Mouse (Mus musculus) natural killer cell, adult 2 months (primary cell): ENCODE measurements at regions not wholly inside any gene's neighbourhood (a gene's known extent, or its start where the extent isn't known, plus 50 kb on each side); places are given as distances from the start of the nearest gene placed in this dataset.
A peak's percentile ranks its signal among the peaks of the same experiment; 100 is the strongest.
"Not testable (repeated sequence)": the region's sequence is repeated elsewhere in the genome, so short reads cannot be mapped to it uniquely, and the experiment has no call there.

Experiments used
- DNase-seq, 2 experiments: peaks; one replicate each; pipeline ENCODE4 v3.0.0; 2022; ENCODE audit warnings: low spot score in 2 of 2

DNA sequence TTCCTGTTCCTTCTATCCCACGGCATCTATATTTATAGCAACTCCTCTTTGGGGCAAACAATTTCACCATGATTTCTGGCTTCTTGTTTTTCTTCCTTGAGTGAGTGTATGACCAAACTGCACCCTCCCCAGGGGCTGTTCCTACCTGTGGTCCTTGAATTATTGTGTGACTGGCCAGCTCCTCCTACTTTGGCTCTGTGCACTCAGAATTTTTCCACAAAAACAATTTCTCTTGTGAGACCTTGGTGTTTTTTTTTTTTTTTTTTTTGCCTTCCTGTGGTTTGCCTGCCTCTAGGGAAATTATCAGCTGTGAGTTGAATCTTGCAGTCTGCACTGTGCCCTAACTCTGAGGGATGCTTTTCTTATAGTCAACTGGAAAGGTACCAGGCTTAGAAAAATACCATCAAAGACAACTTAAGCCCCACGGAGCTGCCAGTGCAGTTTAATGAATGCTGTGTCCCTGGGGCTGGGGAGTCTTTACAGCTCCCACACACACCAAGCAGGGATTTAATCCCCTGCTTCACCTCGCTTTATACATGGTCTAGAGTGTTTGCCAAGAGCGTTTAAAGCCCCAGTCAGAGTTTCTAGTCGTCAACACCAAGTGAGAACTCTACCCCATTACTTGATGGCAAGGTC is 216.2 kb upstream of the Sesn3 start:
- no peak for DNase-seq

- DNase-seq = no peak
Observed at GRCm38 (mm10) chr9:14059228-14059779, 215.6 kb upstream of the Sesn3 start.

DNA sequence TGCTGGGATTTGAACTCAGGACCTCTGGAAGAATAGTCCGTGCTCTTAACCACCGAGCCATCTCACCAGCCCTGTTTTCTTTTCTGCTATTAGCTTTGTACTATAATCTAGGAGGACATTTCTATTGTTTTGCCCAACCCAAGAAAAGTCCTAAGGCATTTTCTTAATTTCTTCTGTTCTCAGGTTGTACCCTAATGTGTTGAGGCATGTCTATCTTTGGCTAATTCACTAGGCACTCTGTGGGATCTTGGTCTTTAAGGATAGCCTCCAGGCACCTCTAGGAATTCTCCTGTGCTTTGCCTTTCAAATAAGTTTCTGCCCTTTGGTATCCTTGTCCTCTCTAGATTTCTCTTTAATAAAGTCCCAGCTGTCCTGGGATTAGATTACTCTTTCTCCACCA is 214.6 kb upstream of the Sesn3 start:
- DNase-seq = no peak

GRCm38 (mm10) chr9:14061389-14061788 is 213.5 kb upstream of the Sesn3 start:
- DNase-seq = no peak

GRCm38 (mm10) chr9:14061840-14062239 is 213.0 kb upstream of the Sesn3 start:
- DNase-seq = no peak

DNA sequence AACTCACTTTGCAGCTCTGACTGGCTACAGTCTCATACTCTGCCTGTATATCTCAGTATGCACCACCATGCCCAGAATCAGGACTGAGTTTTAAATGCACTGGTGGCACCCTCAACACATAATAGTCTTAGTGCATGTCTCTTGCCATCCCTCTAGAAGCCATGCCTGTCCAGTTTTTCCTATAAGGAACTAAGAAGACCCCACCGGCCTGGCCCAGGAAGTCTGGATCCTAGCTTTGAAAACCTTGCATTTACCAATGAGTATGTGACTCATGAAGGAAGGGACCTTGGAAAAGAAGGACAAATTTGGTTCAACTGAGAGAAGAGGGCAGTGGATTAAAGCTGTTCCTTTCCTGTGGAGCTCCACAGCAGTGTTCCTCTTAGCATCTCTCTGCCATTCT is 212.2 kb upstream of the Sesn3 start:
- no peak for DNase-seq

GRCm38 (mm10) chr9:14066741-14067140 is 208.1 kb upstream of the Sesn3 start:
- DNase-seq = not testable (repeated sequence)

DNA sequence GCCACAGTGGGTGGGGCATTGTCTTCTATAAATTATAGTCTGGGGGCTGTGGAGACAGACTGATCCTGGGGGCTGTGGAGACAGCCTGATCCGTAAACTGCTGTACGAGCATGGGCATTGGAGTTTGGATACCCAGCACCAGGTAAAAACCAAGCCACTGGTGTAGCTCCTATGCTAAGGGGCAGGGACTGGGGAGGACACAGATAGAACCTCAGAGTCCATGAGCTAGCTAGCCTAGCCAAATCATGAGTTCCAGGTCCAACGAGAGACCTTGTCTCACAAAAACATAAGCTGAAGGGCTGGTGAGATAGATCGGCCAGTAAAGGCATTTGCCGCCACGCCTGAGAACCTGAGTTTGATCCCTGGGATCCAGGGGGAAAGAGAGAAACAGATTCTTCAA is 205.8 kb upstream of the Sesn3 start:
- no peak for DNase-seq

DNA sequence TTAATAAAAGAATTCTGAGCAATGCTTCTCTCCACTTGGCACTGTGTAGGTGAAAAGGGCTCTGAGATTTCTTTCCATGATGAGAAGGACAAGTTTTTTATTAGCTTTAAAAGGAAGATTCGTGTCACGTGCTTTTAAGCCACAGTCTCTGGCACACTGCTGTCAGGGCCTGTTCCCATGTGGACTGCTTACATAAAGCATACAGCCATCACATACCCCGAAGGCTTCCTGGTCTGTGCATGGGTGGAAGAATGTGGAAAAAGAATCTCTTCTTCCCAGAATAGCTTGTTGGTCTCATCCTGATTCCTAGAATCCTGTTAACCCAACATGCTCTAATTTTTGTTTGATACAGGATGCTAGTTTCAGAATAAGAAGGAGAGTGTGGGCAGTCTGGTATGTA is 205.1 kb upstream of the Sesn3 start:
- DNase-seq = no peak

GRCm38 (mm10) chr9:14071728-14072127 is 203.1 kb upstream of the Sesn3 start:
- DNase-seq = no peak

DNA sequence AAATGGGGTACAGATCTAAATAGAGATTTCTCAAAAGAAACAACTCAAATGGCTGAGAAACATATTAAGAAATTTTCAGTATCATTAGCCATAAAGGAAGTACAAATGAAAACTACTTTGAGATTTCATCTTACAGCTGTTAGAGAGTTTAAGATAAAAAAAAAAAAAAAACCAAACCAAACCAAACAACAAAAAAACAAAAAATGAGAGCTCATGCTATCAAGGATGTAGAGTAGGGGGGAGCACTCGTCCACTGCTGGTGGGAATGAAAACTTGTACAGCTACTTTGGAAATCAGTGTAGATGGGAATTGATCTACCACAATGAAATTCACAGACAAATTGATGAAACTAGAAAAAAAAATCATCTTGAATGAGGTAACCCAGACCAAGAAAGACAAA is 201.9 kb upstream of the Sesn3 start:
- no peak for DNase-seq

GRCm38 (mm10) chr9:14074273-14074672 is 200.6 kb upstream of the Sesn3 start:
- DNase-seq = peak in 1 of 2 experiments; percentile 25

GRCm38 (mm10) chr9:14074866-14075265 is 200.0 kb upstream of the Sesn3 start:
- DNase-seq = not testable (repeated sequence)

DNA sequence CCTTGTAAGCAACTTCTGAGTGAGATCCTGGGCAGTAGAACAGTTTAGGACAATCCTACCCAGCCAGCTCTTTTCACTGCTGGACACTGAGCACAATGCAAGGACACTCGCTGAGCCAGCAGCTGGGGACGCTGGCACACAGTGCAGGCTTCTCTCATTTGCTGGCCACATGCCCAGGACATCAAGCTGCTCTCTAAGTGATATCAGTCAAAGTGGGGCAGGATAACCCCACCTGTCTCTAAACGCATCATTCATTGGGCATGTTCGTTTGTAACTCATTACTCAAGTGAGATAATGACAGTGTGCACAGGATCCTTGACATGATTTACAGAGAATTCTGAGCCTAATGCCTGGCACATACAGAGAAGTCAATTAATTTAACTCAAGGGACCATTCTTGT is 199.4 kb upstream of the Sesn3 start:
- DNase-seq = no peak

- DNase-seq = no peak
Observed at GRCm38 (mm10) chr9:14075868-14076267, 199.0 kb upstream of the Sesn3 start.

- DNase-seq = no peak
Observed at GRCm38 (mm10) chr9:14076728-14077127, 198.1 kb upstream of the Sesn3 start.

- DNase-seq = no peak
Observed at GRCm38 (mm10) chr9:14081138-14081537, 193.7 kb upstream of the Sesn3 start.

- no peak for DNase-seq
Observed at GRCm38 (mm10) chr9:14086201-14086600, 188.7 kb upstream of the Sesn3 start.

DNA sequence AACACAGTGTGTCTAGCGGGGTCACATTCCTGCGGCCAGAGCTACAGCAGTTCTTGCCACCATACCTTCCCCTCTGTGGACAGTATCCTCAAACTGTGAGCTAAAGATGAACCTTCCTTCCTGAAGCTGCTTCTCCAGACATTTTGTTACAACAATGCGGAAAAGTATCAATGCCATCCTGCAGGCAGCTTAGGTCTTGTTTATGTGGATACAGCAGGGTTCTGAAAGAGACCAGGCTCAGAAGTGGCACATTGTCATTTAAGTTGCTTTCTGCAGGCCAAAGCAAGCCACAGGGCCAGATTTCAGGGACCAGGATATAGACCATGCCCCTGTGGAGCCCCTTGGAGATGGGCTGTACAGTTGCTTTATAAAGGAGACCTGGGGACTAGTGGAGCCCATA is 188.3 kb upstream of the Sesn3 start:
- DNase-seq = no peak

GRCm38 (mm10) chr9:14087874-14088273 is 187.0 kb upstream of the Sesn3 start:
- DNase-seq = peak in 1 of 2 experiments; percentile 37

DNA sequence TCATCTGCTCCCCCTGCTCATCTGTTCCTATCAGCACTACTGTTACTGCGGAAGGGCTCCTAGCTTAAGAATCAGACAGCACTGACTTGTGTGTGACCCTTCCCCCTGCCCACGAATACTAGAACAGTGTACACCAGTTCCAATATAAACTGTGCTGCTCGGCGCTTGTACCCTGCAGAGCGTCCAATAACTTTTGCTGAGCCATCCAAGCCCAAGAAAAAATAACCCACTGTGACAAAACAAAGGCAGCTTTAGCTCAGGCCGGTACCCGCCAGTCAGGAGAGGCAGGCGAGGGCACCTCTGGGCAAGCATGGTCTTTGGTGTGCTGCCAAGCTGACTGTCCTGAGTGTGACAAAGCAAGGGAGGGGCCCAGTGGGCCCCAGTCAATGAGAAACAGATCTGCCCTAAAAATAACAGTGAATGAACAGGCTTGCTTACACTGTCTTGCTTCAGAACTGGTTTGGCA is 185.0 kb upstream of the Sesn3 start:
- peak in 1 of 2 experiments; percentile 18 for DNase-seq

DNA sequence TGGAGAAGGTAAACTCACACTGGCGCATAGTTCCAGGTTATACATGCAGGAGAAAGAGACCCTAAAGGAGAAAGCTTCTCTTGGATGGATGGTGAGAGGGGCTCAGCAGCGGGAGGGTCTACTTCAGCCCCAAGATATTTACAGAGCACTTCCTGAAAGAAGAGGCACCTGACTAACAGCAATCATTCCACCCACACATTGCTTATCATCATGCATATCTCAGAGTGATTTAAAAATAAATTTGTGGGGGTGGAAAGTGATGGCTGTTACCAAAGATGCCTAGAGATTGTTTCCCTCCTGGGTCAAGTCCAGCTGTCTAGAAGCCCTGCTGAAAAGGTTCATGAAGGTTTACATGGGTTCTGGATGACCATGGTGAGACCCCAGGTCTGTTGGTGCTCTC is 184.4 kb upstream of the Sesn3 start:
- no peak for DNase-seq

DNA sequence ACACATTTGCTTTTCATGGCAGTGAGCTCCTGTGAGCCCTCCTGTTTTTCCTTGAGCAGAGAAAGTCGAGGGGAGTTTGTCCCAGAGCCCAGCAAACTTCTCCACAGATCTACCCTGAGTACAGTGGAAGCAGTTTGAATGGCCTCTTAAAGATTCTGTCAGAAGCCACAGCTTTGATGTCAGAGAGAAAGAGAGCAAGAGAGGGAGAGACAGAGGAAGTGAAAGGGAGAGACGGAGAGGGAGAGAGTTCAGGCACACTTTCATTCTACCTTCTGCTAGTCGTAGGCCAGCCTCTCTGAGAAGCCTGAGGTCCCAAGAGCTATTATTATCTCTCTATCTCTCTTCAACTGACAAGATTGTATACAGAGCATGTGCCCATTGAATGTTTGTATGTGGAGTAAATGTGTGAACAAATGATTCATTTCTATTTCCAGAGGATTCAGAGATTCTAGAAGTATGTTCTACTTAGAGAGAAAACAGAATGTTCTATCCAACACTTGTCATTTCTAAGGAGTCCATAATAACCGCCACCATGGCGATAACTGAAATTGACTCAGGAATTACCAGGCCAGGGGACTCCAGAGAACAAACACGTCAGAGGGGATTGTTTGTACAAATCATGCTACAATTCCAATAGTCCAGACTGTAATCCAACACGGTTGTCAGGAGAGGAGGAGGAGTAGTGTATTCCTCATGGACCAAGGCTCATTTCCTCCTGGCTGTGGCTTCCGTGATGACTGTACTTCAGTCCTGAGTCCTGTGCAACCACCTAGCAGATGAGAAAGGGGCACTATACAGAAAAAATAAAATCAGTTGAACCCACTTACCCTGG is 183.6 kb upstream of the Sesn3 start:
- DNase-seq = no peak
